In genomic region chr1:34432776-34433481, GRCm38 (mm10) we compare ENCODE assay signal across 8 mouse cellular contexts. TPM values are rescaled to one million over a fixed set of nuclear protein-coding genes. Genes with fewer than 3 reads are reported as not detected.
DNase-seq lines count a peak whose midpoint lies in the region; ATAC-seq and TF ChIP-seq lines count a peak whose summit lies in the region.

No protein-coding gene starts in this region.

- DNase-seq in adrenal gland, adult 2 months: peak; percentile 36
- no peak for DNase-seq in adrenal gland, postnatal 4 days (ENCODE audit: low spot score in 2 of 2)
- peak; percentile 82 for DNase-seq in NIH3T3 (ENCODE audit: low read depth)
- peak; percentile 67 for DNase-seq in embryonic facial prominence, embryonic 11.5 days (ENCODE audit: low spot score)
- DNase-seq in heart, postnatal 14 days: peak; percentile 31 to 39
- DNase-seq in left cerebral cortex, postnatal 25 days (ENCODE audit: low spot score in 2 of 2): peak; percentile 42 to 57

- ATAC-seq in embryonic facial prominence, embryonic 11.5 days (replicated peaks; ENCODE audit: insufficient number of reproducible peaks, low FRiP score, low TSS enrichment, low read depth): no peak
- peak; percentile 68 for ATAC-seq in megakaryocyte progenitor cell, adult 5-6 weeks (replicated peaks; ENCODE audit: poor library complexity)

- intact Hi-C loops in heart, postnatal 14 days (cut with DNase I): no loop called here
- intact Hi-C loops in left cerebral cortex, postnatal 25 days (cut with DNase I): loop anchor here (5.0 kb wide), 1 partner anchor 421 kb away; no protein-coding TSS in a partner anchor

- no peaks in the 10 kb centered on the region for H3K4me1 ChIP-seq in embryonic facial prominence, embryonic 11.5 days (ENCODE audit: control insufficient read depth, insufficient read depth, low read length)
- peaks cover 8% of the 10 kb centered on the region; the same call in 1 of the 2 replicates for H3K4me1 ChIP-seq in small intestine, adult 2 months (ENCODE audit: control insufficient read depth, insufficient read depth, insufficient read length, low read length)

- H3K27ac ChIP-seq in embryonic facial prominence, embryonic 11.5 days (replicated peaks; ENCODE audit: low read depth, low read length): no peak overlapping the region
- 0 out of 2 replicates have a peak overlapping the region, but pooled peaks have one; percentile 5 for H3K27ac ChIP-seq in small intestine, adult 2 months (ENCODE audit: insufficient read depth, low read depth, low read length)

- 4% methylated on average over 35 of the region's 35 CpGs for WGBS in embryonic facial prominence, embryonic 11.5 days
- 17% methylated on average over 35 of the region's 35 CpGs for WGBS in small intestine, adult 2 months

- H3K9me3 ChIP-seq in embryonic facial prominence, embryonic 11.5 days (replicated peaks; ENCODE audit: control insufficient read depth, low read length): peaks cover 10% of the 10 kb centered on the region

- peak overlapping the region; percentile 73 for H3K4me2 ChIP-seq in embryonic facial prominence, embryonic 11.5 days (ENCODE audit: low read depth, low read length)

- TF ChIP-seq CTCF in small intestine, adult 2 months (IDR thresholded peaks at IDR 0.05; ENCODE audit: extremely low read depth, insufficient read length, insufficient replicate concordance, low read depth, low read length): no peak

- H3K27me3 ChIP-seq in embryonic facial prominence, embryonic 11.5 days (ENCODE audit: control insufficient read depth, insufficient read depth, low read length): no peaks in the 10 kb centered on the region
- H3K27me3 ChIP-seq in small intestine, adult 2 months (ENCODE audit: control insufficient read depth, insufficient read depth, low read length): no peaks in the 10 kb centered on the region

- no peaks in the 10 kb centered on the region; the same call in 1 of the 2 replicates for H3K36me3 ChIP-seq in embryonic facial prominence, embryonic 11.5 days (replicated peaks; ENCODE audit: control insufficient read depth, insufficient read depth, low read depth, low read length)
- no peaks in the 10 kb centered on the region for H3K36me3 ChIP-seq in small intestine, adult 2 months (ENCODE audit: control insufficient read depth, insufficient read depth, low read length)

- H3K9ac ChIP-seq in embryonic facial prominence, embryonic 11.5 days (replicated peaks; ENCODE audit: low read length): peak overlapping the region; percentile 66

- no peak for TF ChIP-seq POLR2A in small intestine, adult 2 months (IDR thresholded peaks at IDR 0.05; ENCODE audit: low read depth, low read length)

- H3K4me3 ChIP-seq in embryonic facial prominence, embryonic 11.5 days (ENCODE audit: low read depth, low read length): peak overlapping the region; percentile 38
- peak overlapping the region; percentile 67 for H3K4me3 ChIP-seq in small intestine, adult 2 months (ENCODE audit: low read depth, low read length)

RNA-seq across cellular contexts. Expression of gene Ccdc115, which starts 6.5 kb away (rescaled TPM):
- 10 to 100 TPM; 13.5 to 16.6 TPM for total RNA-seq in adrenal gland, adult 2 months (2021)
- 14.0 and 16.6 TPM in 2 replicates for polyA plus RNA-seq in adrenal gland, adult 2 months (2012; rRNA removed)
- total RNA-seq in adrenal gland, postnatal 4 days (2021): 10 to 100 TPM; 26.6 to 27.7 TPM
- polyA plus RNA-seq in embryonic facial prominence, embryonic 11.5 days (2014; fragmentation: Nextera tagmentation; extraction: Ambion mirVana): 51.9 and 55.4 TPM in 2 replicates
- total RNA-seq in heart, postnatal 14 days (2021): 10 to 100 TPM; 14.1 to 15.0 TPM
- total RNA-seq in left cerebral cortex, postnatal 25 days (2021): 10 to 100 TPM; 14.3 to 16.5 TPM
- 52.4 and 54.5 TPM in 2 replicates for total RNA-seq in megakaryocyte progenitor cell, adult 5-6 weeks (2015)
- total RNA-seq in megakaryocyte progenitor cell, adult 5-6 weeks (2017): 65.5 and 65.9 TPM in 2 replicates
- polyA plus RNA-seq in small intestine, adult 2 months (2012; rRNA removed): 12.5 and 12.6 TPM in 2 replicates

RNA-seq across cellular contexts. Expression of gene Imp4, which starts 6.7 kb away (rescaled TPM):
- 10 to 100 TPM; 60.7 to 76.7 TPM for total RNA-seq in adrenal gland, adult 2 months (2021)
- 36.1 and 38.1 TPM in 2 replicates for polyA plus RNA-seq in adrenal gland, adult 2 months (2012; rRNA removed)
- 10 to 100 TPM; 58.2 to 62.2 TPM for total RNA-seq in adrenal gland, postnatal 4 days (2021)
- polyA plus RNA-seq in embryonic facial prominence, embryonic 11.5 days (2014; fragmentation: Nextera tagmentation; extraction: Ambion mirVana): 93.4 and 104 TPM in 2 replicates
- 10 to 100 TPM; 28.5 to 30.0 TPM for total RNA-seq in heart, postnatal 14 days (2021)
- total RNA-seq in left cerebral cortex, postnatal 25 days (2021): 10 to 100 TPM; 29.1 to 35.1 TPM
- 53.6 and 69.7 TPM in 2 replicates for total RNA-seq in megakaryocyte progenitor cell, adult 5-6 weeks (2015)
- total RNA-seq in megakaryocyte progenitor cell, adult 5-6 weeks (2017): 29.5 and 32.1 TPM in 2 replicates
- polyA plus RNA-seq in small intestine, adult 2 months (2012; rRNA removed): 19.3 and 45.4 TPM in 2 replicates

RNA-seq across cellular contexts. Expression of gene Ptpn18, which starts 26.6 kb away (rescaled TPM):
- total RNA-seq in adrenal gland, adult 2 months (2021): 1 to 10 TPM; 2.8 to 3.3 TPM
- polyA plus RNA-seq in adrenal gland, adult 2 months (2012; rRNA removed): 71.5 and 109 TPM in 2 replicates
- total RNA-seq in adrenal gland, postnatal 4 days (2021): 10 to 100 TPM; 10.4 to 10.9 TPM
- polyA plus RNA-seq in embryonic facial prominence, embryonic 11.5 days (2014; fragmentation: Nextera tagmentation; extraction: Ambion mirVana): 4.2 and 8.6 TPM in 2 replicates
- total RNA-seq in heart, postnatal 14 days (2021): 1 to 10 TPM; 7.2 to 7.5 TPM
- total RNA-seq in left cerebral cortex, postnatal 25 days (2021): 1 to 10 TPM; 1.5 to 6.4 TPM
- 51.7 and 55.5 TPM in 2 replicates for total RNA-seq in megakaryocyte progenitor cell, adult 5-6 weeks (2015)
- total RNA-seq in megakaryocyte progenitor cell, adult 5-6 weeks (2017): 287 and 316 TPM in 2 replicates
- 242 and 351 TPM in 2 replicates for polyA plus RNA-seq in small intestine, adult 2 months (2012; rRNA removed)

Comparison
In these comparisons a context has a peak if more than half of its experiments do, and no peak if none do; other contexts are left out.
1. DNase-seq: peak in adrenal gland, adult 2 months (single experiment), NIH3T3 (single experiment), embryonic facial prominence, embryonic 11.5 days (single experiment), heart, postnatal 14 days (2 of 2) and left cerebral cortex, postnatal 25 days (2 of 2); none in adrenal gland, postnatal 4 days (0 of 2).
2. RNA of gene Ptpn18, which starts 26.6 kb away (total RNA-seq): 51.7 to 316 TPM in megakaryocyte progenitor cell, adult 5-6 weeks; 10.4 to 10.9 TPM in adrenal gland, postnatal 4 days, 7.2 to 7.5 TPM in heart, postnatal 14 days, 1.5 to 6.4 TPM in left cerebral cortex, postnatal 25 days and 2.8 to 3.3 TPM in adrenal gland, adult 2 months; every median in the first group is over 4 times any median in the second.